Mouse (Mus musculus): ENCODE results near the gene Oxgr1.
"Not testable (repeated sequence)": the region's sequence is repeated elsewhere in the genome, so short reads cannot be mapped to it uniquely, and the experiment has no call there.

Oxgr1 gene

GRCm38 (mm10) chr14:120042187-120042820 is at the start of gene Oxgr1:
TSS of gene Oxgr1 (minus strand) at chr14:120042435.
- no peak for DNase-seq (ENCODE audit: low spot score)

GRCm38 (mm10) chr14:120090401-120090800 is 48.2 kb upstream of the Oxgr1 start:
- DNase-seq (ENCODE audit: low spot score) = no peak

DNA sequence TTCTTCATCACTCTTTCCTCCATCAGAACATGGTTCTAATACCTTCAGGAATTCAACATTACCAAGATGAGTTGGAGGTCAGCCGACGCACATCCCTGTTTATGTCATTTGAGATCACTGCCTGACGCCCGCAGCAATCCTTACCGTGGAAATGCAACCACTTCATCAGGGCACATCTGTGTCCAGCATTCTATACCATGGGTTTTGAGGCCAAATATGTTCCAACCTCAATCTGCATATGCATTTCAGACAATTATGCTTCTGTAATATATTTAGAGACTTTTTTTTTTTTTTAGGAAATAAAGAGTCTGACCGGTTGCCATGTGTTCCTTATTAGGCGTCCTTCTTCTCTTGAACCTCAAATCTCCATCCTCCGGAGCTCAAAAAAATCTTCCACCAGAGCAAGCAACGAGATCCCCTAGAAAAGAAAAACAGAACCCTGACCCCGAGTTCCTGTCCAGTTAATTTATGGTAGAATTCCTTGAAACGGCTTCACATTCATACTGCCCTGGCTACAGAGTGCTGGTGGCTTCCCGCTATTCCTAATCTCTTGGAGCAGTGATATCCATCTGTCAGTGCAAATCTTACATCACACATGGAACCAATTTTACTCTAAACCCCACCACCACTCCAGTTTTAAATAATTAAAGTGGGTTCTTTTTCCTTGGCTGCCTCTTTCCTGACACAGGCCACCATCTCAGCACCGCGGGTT is 47.6 kb upstream of the Oxgr1 start:
- DNase-seq (ENCODE audit: low spot score) = no peak

DNA sequence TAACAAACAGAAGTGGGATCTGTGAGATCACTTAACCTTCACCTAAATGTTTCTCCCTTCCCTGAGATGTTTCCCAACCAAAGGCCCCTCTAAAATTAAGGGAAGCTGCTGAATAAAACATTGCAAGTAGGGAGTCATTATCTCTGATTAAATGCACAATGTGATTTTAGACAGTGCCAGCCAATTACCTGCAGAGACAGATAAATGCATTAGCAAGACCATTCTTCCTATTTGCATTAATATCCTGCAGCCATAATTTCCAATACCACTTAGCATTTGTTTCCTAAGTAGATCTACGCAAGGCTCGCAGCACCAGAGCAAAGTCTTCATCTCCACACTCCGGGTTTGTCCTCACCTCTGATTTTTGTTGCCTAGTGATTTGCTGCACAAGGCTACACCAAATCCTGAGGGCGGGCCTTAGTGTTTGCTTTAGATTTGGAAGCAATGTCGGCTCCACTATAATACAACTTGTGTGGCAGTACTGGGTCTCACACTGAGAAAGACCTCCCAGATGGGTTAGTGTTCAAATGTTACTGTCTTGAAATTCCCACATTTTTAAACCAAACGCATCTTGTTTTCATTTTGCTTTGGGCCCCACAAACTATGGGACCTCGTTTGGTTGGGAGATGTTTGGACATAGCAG is 46.9 kb upstream of the Oxgr1 start:
- no peak for DNase-seq (ENCODE audit: low spot score)

- no peak for DNase-seq (ENCODE audit: low spot score)
Measured at GRCm38 (mm10) chr14:120084084-120084667, 41.9 kb upstream of the Oxgr1 start.

- DNase-seq (ENCODE audit: low spot score) = no peak
Measured at GRCm38 (mm10) chr14:120076192-120076591, 34.0 kb upstream of the Oxgr1 start.

DNA sequence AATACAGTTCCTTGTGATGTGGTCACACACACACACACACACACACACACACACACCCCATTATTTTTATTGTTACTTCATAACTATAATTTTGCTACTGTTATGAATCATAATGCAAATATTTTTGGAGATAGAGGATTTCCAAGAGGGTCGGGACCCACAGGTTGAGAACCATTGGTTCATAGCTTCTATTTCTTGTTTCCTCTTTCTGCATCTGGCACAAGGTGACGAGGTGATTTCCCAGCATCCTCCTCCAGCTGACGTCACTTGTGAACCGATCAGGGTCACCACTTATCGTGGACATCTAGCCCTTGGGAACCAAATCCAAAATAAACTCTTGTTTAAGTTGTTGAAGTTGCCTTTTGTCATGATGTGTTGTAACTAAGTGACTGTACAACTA is 33.5 kb upstream of the Oxgr1 start:
- no peak for DNase-seq (ENCODE audit: low spot score)

DNA sequence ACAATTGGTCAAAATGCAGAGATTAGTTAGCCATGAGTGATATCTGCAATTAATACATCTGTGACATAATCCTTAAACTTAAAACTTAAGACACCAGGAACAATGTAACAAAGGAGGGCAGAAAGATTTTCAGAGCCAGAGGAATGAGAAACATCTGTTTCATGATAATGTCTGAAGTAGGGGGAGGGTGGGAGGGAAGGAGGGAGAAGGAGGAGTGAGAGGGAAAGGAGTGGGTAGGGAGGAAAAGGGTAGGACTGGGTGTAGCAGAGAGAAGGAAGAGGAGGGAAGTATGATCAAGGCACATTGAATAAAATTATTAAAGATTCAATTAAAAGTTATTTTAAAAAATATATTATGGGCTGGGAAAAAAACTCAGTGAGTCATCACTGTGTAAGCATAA is 32.0 kb upstream of the Oxgr1 start:
- no peak for DNase-seq (ENCODE audit: low spot score)

DNA sequence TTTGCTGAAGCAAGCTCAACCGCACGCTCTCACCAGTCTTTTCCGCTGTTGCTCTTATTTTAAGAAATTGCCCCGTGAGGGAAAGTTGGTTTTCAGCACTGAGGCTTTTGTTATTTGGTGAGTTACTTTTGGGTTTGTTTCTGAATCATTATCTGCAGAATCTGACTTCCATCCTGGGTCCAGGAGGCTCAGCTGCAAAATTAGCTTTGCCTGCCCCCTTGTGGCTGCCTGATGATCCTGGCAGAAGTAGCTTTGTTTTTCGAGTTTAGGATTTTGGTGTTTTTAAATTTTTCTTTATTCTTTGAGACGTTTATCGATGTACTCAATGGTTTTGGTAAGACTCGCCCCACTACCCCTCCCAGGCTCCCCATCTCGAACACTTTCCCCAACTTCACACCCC is 18.9 kb upstream of the Oxgr1 start:
- DNase-seq (ENCODE audit: low spot score) = no peak

DNA sequence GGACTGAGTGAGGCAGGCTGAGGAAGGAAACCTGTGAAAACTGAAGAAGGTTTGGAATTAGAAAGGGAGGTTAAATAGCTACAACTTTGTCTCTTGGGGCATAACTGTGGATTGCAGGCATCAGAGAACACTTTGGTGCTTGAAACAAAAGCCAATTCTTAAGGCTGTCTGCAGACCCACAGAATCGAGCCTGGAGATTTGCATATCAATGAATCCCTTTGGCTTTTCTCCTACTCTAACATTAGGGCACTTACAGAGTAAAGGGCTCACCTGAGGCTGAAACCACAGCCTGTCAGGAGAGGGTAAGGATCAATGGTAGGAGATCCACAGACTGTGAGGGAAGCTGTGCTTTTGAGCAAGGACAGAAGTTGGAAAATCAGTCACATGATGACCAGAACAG is 8.8 kb downstream of the Oxgr1 start:
- DNase-seq (ENCODE audit: low spot score) = no peak

GRCm38 (mm10) chr14:120019948-120020347 is 22.3 kb downstream of the Oxgr1 start:
- no peak for DNase-seq (ENCODE audit: low spot score)

DNA sequence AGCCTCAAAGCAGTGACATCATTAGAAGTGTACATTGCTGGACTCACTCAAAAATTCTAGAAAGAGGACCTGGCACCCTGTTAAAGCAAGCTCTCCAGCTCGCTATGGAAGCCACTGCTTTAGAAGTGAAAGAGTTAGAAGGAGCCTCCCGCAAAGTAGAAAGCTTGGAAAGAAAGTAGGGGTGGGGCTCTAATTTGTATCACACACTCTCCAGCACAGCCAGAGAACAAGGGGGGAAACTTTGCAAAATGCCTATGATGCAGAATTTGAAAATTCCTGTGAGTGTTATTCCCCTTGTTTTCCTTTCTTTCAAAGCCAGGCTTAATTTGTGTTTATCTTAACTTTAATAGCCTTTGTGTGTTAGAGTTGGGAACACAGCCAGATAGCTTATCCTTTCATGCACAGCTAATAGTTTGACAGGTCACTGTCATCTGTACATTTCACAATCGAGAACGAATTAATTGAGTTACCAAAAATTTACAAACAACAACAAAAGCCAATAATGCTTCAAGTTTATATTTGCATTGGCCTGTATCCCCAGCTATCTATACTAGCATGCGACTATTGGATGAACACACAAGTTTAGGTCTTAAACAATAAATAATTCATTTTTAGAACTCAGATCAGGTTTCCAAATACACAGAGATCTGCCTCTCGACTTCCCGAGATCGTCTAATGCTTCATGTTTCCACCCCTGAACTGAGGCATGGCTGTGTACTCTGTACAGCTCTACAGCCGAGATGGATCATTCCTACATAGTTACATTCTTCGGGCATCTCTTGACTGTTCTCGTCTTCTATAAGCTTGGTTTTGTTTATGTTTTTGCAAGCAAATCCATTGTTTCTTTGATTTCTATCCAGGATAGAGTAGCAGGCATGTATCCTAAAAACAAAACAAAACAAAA is 32.0 kb downstream of the Oxgr1 start:
- no peak for DNase-seq (ENCODE audit: low spot score)

GRCm38 (mm10) chr14:120005153-120005552 is 37.1 kb downstream of the Oxgr1 start:
- no peak for DNase-seq (ENCODE audit: low spot score)

DNA sequence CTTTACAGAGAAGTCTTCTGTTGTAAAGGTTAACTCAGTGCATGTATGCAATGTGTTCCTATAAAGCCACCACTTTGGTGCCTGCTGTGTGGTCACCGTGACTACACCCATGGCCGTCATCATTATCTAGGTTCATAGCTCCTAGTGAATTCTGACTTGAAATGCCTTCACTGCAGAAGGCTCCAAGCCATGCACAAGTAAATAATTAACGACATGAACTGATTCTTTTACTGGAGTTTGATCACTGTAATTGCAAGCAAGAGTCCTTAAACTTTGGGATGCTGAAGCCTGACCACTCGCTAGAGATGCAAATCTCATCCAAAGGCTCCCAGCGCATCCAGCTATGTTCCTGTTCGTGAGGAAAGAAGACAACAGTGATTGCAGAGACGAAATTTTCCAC is 38.6 kb downstream of the Oxgr1 start:
- DNase-seq (ENCODE audit: low spot score) = no peak

DNA sequence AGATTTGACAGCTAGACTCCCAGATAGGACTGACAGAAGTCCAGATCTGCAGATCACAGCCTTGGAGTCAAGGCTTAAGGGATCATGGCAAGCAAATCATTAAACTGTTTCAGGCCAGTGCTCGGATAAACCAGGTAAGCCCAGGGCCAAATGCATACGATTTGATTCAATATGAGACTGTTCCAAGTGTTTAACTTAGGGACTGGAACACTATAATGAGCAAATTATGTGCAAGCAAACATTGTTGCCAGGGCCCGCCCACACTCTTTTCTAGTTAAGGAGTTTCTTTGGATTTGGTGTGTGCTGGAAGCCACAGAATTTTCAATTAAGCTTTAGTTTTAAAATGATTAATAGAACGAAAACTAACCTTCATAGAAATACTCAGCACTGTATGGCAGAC is 39.6 kb downstream of the Oxgr1 start:
- no peak for DNase-seq (ENCODE audit: low spot score)

DNA sequence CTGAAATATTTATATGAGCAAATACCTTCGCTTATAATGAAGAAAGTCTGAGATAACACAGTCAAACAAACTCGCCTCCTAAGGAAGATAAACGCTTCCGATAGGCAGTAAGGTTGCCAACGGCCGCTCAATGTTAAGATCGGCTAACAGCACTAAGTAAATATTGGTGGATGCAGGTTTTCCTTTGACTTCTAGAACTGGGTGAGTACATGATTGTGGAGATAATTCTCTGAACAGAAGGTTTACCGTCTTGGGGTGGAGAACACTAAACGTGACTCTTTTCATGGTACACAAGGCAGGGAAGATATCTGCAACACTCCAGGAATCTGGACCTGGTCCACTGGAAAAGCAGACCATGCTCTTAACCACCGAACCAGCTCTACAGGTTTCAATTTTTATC is 52.6 kb downstream of the Oxgr1 start:
- DNase-seq (ENCODE audit: low spot score) = no peak

GRCm38 (mm10) chr14:119988937-119989645 is 53.1 kb downstream of the Oxgr1 start:
- DNase-seq (ENCODE audit: low spot score) = no peak

- DNase-seq (ENCODE audit: low spot score) = no peak
Measured at GRCm38 (mm10) chr14:119987257-119987656, 55.0 kb downstream of the Oxgr1 start.

GRCm38 (mm10) chr14:119986778-119987177 is 55.5 kb downstream of the Oxgr1 start:
- no peak for DNase-seq (ENCODE audit: low spot score)

DNA sequence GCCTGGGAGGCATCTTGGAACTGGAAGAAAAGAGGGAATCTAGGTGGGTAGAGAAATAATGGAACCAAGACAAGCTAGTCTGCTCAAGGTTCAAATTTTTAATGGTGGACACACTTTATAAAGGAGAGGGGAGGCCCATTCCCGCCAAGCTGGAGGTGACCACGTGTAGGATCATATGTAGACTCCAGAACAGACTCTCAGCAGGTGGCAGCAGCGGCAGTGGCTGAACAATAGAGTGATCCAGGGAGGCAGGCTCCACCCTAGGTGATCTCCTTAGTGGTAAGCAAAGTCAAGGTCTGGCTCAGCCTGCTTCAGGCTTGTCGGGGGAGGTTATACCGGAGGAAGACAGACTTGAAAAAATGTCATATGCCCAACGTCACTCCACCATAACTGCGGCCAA is 55.9 kb downstream of the Oxgr1 start:
- DNase-seq (ENCODE audit: low spot score) = not testable (repeated sequence)

- DNase-seq (ENCODE audit: low spot score) = no peak
Measured at GRCm38 (mm10) chr14:119981314-119981713, 60.9 kb downstream of the Oxgr1 start.
